Mouse (Mus musculus): ENCODE data around the gene Dcun1d3.

Gene Dcun1d3

DNA sequence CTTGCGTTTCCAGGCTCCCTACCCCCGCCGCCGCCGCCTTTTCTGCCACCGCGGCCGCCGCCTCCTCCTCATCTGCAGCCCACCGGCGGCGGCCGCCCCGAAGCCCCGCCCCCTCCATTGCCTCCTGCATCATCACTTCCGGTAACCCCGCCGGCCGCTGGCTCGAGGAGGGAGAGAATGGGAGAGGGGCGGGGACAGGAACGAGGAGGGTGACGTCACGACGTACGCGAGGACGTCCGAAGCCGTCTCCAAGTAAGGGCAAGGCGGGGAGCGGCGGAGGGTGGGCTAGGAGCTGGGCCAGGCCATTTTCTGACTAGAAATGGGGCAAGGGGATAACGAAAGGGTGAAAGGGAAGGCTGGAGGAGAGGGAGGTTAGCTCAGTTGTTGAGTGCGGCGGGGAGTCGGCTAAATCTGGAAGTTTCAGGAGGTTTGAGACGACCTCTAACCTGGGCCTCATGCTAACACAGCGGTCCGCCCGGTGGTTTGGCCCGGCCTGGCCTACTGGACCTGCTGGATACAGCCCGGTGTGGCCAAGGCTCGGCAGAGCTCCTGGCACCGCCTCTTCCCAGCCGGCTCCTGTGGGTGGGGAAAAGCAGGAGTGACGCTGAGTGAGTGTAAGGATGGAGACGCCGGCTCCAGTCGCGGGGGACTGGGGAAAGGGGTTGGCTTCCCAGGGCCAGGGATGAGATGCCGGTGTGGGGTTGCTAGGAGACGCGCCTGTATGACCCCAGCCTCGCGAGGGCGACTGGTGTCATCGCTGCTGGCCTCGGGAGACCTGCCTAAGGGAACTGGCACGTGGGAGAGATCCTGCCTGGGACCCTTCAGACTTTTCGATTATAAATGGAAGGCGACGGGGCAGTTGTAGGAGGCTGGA, at the start of gene Dcun1d3, which contains the start of gene Lyrm1:
Gene Dcun1d3, minus strand, starts transcription at position 660 of the 874 bp plus-strand sequence.
Gene Lyrm1, plus strand, starts transcription at position 223 of the 874 bp plus-strand sequence.
- peak; percentile 99 for DNase-seq (ENCODE audit: low spot score in 2 of 2)

- peak in 1 of 2 experiments; percentile 28 for DNase-seq (ENCODE audit: low spot score in 2 of 2)
Observed at GRCm38 (mm10) chr7:119941569-119941968, 45.5 kb upstream of the Dcun1d3 start.

DNA sequence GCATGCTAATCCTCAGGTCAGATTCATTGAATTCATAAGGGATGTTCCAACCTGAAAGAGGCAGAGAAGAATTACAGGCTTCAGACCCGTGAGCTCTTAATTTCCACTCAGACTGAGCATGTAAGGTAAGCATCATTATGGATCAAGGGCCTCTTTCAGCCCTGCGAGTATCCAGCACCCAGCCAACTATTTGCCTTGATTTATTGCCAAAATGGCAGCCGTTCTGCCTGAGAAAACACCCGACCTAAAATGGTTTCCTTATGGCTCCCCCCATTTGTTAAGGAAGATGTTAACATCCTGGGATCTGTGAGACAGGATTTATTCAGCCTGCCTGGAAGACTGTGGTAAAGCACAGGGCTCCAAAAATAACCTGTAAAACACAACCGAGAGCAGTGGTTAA, 40.9 kb upstream of the Dcun1d3 start:
- no peak for DNase-seq (ENCODE audit: low spot score in 2 of 2)

DNA sequence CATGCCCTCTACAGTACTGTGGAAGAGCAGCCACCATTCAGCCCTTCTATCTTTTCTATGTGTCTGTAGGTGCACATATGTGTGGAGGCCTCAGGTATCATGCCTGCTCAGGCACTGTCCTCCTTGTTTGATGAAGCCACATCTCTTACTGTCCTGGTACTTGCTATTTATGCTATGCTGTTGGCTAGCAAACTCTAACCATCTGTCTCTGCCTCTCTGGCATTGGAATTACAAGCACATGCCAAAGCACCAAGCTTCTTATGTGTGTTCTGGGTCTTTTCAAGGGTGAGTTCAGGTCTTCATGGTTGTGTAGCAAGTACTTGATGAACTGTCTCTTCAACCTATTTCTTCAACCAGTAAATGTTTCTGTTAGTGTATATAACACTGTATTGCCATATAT, 40.2 kb upstream of the Dcun1d3 start:
- DNase-seq (ENCODE audit: low spot score in 2 of 2) = no peak

- no peak for DNase-seq (ENCODE audit: low spot score in 2 of 2)
Observed at GRCm38 (mm10) chr7:119928783-119929440, 32.8 kb upstream of the Dcun1d3 start.

DNA sequence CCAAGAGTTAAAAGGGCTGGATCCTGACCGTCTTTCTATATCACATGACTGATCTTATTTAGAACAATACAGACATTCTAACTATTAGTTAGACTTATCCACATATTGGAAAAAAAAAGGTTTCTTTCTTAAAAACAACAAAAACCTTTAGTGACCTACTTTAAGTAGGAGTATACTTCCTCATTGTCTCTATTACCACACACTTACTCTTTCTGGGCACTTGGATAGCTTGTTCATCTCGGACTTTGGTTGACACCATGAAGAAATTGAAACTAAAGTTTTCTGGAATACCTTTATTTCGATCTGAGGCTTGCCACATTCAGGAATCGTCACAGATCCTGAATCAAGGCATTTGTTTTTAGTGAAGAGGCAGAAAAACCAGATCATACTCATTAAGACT, 25.0 kb upstream of the Dcun1d3 start:
- DNase-seq (ENCODE audit: low spot score in 2 of 2) = no peak

- DNase-seq (ENCODE audit: low spot score in 2 of 2) = no peak
Observed at GRCm38 (mm10) chr7:119920457-119920856, 24.4 kb upstream of the Dcun1d3 start.

DNA sequence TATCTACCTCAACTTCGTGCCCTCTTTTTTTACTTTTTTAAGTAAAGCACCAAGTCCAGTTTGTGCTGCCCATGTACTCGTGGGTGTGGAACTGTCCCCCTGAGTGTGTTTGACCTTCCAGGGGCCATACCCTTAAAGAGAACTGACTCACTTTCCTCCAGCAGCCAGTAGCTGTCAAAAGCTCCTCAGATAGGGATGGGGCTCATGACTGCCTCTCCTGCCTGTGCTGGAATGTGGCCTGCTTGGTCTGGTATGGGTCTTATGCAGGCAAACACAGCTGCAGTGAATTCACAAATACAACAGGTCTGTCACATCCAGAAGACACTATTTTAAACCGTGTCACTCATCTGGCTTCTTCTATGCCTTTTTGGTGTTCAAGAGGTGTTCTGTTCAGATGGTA, 15.6 kb upstream of the Dcun1d3 start:
- no peak for DNase-seq (ENCODE audit: low spot score in 2 of 2)

GRCm38 (mm10) chr7:119906523-119907215, 10.6 kb upstream of the Dcun1d3 start:
- DNase-seq (ENCODE audit: low spot score in 2 of 2) = no peak

DNA sequence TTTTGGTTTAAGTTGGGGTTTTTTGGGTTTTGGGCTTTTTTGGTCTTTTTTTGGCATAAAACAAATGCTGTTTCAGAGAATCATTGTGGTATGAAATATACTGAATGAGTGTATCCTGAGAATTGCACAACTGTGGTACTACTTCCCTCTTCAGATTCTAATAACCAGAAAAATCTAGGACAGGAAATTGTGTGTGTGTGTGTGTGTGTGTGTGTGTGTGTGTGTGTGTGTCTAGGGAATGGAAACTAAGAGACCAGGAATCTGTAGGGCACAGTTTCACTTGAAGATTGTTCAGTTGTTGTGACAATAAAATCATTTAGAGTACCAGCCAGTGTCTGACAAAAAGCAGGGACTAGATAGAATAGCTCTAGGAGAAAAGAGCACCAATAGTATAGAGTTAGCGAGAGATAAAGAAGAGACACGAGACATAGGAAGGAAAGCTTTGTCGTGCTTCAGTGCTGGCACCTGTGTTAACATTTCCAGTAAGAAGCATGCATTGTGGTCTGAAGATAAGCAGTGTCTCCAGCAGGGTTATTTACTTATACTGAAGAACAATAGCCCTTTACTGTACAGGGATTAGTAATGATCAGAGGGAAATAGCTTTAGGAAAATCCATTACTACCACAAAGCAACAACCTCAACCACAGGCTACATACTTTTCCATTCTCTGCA, 3.4 kb upstream of the Dcun1d3 start:
- no peak for DNase-seq (ENCODE audit: low spot score in 2 of 2)

GRCm38 (mm10) chr7:119898247-119898856, 2.3 kb upstream of the Dcun1d3 start:
- DNase-seq (ENCODE audit: low spot score in 2 of 2) = no peak

GRCm38 (mm10) chr7:119897521-119898109, 1.5 kb upstream of the Dcun1d3 start:
- DNase-seq (ENCODE audit: low spot score in 2 of 2) = no peak

DNA sequence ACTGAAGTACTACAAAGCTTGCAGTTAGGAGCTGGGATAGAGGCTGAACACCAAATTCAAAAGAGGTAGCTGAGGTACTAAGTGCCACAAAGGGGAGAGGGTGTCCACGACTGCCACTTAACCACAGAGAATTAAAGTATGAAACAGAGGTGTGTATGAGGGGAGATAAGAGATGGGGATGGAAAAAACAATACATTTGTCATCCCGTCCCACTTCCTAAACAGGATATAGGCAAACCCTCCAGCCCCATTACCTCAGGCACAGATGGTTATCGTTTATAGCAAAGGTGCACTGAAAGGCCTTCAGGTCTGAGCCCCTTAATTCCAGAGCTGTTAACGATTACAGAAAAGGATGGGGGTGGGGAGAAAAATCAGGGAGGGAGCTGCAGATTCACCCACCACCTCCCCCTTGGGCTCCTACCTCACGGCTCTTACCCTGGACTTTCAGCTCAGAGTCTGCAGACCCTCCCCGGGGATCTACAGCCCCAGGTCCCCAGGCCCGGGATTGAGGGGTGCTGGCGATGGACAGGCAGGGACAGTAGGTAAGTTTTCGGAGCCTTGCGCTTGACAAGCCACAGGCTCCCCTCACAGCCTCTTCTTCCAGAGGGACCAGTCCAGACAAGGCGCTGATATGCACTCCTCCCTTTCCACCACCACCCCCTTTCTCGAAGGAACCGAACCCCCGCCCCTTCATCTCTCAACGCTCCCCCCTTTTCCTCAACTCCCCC, 1.1 kb downstream of the Dcun1d3 start:
- no peak for DNase-seq (ENCODE audit: low spot score in 2 of 2)

DNA sequence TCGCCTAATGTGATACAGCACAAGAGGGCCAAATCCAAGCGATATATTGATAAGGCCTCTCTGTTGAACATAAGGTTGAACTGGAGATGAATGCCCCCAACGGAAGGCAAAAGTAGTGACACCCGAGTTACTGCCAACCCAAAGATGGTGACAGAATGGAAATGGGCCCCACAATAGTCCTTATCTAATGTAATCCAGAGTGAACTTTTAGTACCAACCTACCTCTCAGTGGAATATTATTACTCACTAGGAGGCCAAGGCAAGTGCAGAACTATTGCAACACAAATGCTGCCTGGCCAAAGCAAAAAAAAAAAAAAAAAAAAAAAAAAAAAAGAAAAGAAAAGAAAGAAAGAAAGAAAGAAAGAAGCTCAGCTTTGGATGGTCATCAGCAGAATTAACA, 3.4 kb downstream of the Dcun1d3 start:
- DNase-seq (ENCODE audit: low spot score in 2 of 2) = no peak

DNA sequence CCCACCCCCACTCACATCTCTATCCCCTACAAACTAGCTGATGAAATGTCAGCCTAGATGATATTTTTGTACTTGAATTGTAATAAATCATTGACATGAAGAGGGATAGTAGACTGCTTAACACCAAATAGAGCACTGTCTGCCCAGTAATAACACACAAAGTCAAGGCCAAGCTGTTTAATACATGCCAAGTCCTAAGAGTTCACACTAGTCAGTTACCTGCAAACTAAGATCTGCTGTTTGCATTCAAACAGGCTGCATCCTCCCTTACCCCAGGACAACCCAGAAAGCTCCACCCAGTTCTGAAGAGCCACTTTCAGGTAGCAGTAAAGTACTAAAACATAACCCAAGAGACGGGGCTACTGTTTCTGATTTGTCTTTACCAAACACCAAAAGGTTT, 3.9 kb downstream of the Dcun1d3 start:
- no peak for DNase-seq (ENCODE audit: low spot score in 2 of 2)

DNA sequence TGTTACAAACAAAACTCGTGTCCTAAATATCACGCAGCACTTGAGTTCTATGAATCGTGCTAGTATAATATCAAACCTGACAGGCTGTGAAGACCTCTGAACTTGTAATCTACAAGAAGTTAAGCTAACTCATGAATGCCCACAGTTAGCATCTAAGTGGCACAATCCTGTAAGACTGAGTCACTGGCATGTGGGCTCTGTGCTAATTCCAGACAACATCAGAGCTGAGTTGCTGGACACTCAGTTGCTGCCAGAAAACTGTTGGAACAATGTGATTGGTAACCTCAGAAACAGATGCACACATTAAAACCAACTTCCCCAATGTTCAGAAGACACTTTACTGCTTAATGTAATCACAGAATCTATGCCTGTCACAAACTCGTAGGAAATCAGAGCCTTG, 8.2 kb downstream of the Dcun1d3 start:
- no peak for DNase-seq (ENCODE audit: low spot score in 2 of 2)

- DNase-seq (ENCODE audit: low spot score in 2 of 2) = no peak
Observed at GRCm38 (mm10) chr7:119881229-119881628, 14.9 kb downstream of the Dcun1d3 start.

GRCm38 (mm10) chr7:119880345-119880744, 15.8 kb downstream of the Dcun1d3 start:
- DNase-seq (ENCODE audit: low spot score in 2 of 2) = no peak

- no peak for DNase-seq (ENCODE audit: low spot score in 2 of 2)
Observed at GRCm38 (mm10) chr7:119879171-119879570, 16.9 kb downstream of the Dcun1d3 start.

DNA sequence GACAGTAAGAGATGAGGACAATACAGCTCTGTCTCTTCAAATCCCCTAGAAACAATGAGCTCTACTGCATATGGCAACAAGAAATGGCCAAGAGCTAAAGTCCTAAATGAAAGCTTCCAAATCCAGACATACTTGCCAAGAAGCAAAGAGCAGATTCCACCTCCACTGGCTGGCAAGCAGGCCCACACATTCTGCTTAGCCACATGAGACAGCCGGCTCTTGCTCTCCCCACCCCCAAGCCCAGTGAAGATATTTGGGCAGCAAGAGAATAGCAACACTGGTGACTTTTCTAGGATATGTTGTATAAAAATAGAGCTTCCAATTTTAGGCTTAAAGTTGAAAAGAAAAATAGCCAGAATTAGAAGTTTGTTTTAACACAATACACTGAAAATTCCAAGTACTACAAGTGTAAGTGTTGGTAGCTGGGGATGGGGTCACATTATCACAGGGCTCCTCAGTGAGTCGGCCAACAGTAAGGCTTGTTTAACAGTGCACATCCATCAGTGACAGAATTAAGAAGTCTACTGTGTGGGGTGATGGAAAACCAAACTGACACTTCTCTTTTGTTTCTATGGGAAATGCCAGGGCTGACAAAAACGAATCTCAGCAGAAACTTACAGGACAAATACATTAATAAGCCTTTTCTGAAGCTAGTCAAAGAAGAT, 20.2 kb downstream of the Dcun1d3 start:
- peak; percentile 57 to 75 for DNase-seq (ENCODE audit: low spot score in 2 of 2)
